Mouse (Mus musculus) thymus, adult 2 months (tissue): Measurements from ENCODE around the gene Cpm.

Experiments
- CTCF ChIP-seq: fragments of 200-500 bp; IDR thresholded peaks from 2 replicates; pipeline ENCODE4 v1.5.1; 2012; ENCODE audit warnings: mild to moderate bottlenecking, control low read depth, low read length, moderate library complexity, borderline replicate concordance; ENCODE audit not compliant: control insufficient read depth, poor library complexity, insufficient read depth; ENCODE audit errors: extremely low read depth
- POLR2A ChIP-seq: fragments of 200-500 bp; IDR thresholded peaks from 2 replicates; pipeline ENCODE4 v1.6.1; 2012; ENCODE audit warnings: mild to moderate bottlenecking, low read length, control low read depth, moderate library complexity; ENCODE audit not compliant: control insufficient read depth, poor library complexity, insufficient read depth; ENCODE audit errors: extremely low read depth

DNA sequence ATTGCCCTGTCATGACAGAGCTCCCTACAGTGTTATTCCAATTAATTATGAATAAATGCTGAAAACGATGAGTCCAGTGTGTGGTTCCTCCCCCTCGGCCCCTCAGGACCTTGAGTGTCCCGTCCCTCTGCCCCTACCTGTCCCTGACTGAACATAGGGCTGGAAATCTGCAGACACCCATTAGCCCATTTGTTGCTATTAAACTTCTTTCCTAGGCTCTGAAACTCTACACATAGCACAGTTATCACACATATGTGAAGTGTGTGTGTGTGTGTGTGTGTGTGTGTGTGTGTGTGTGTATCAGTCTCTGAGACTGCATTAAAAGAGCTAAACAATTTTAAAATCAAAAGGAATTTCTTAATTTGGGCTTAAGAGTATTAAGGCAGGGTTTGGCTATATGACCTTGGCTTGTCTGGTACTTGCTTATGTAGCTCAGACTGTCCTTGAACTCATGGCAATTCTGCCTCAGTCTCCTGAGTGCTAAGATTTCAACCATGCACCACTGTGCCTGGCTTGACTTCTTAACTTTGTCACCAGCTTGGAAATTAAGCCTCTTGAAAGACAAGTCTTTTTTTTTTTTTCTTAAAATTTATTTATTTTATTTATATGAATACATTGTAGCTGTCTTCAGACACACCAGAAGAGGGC, 28.5 kb downstream of the Cpm start:
- TF ChIP-seq POLR2A (no peak), CTCF (no peak)
